Mouse (Mus musculus) cerebellum, adult 2 months (tissue): ENCODE measurements around the gene Nicn1.

ENCODE experiments used
- CTCF ChIP-seq: fragments of 200-500 bp; IDR thresholded peaks from 2 replicates; pipeline ENCODE4 v1.5.1; 2011; ENCODE audit warnings: low read depth, mild to moderate bottlenecking, control low read depth, low read length, moderate library complexity, borderline replicate concordance; ENCODE audit not compliant: insufficient read depth
- POLR2A ChIP-seq: fragments of 200-500 bp; IDR thresholded peaks from 2 replicates; pipeline ENCODE4 v1.6.1; 2011; ENCODE audit warnings: low read length, control low read depth, borderline replicate concordance; ENCODE audit not compliant: insufficient read depth

DNA sequence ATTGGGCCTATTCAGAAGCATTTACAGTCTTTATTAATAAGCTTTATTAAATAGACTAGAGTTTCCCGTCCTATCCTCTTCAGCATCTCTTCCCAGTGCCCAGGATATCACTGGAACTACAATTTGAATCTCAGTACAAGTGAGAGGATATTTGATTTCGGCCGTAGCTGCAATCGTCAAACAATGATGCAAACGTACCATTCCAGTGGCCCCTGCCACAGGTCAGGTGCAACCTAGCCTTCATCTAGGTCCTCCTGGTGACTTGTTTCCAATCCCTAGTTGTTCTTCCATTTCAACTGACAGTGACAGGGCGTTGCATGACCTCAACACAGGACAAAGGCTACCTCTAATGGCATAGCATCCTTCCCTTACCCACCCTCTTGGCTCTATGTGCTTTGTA is 544 bp downstream of the Nicn1 start:
- TF ChIP-seq CTCF (no peak), POLR2A (no peak)
